Mouse (Mus musculus) stomach, postnatal 0 days (tissue): ENCODE measurements around the gene Fam13c. TPM values are rescaled to one million over a fixed set of nuclear protein-coding genes. Genes with fewer than 3 reads are reported as not detected.
A peak's percentile ranks its signal among the peaks of the same experiment; 100 is the strongest.

ENCODE experiments used
- ATAC-seq: fragments of 200-750 bp; cut with Nextera tagmentation; 2 replicates; pipeline ENCODE4 v1.8.0; 2017; ENCODE audit not compliant: low FRiP score, low TSS enrichment
- DNase-seq: peaks from one replicate; pipeline ENCODE4 v3.0.0-alpha.2; 2016; ENCODE audit warnings: low spot score
- H3K27ac ChIP-seq: fragments of 300-500 bp; sonication (generic); replicated peaks from 2 replicates; pipeline ENCODE4 v1.5.1; 2014; ENCODE audit warnings: mild to moderate bottlenecking, control low read depth
- H3K27me3 ChIP-seq: fragments of 300-500 bp; sonication (generic); 2 replicates; pipeline ENCODE4 v1.6.1; 2014; ENCODE audit warnings: low read length; ENCODE audit not compliant: control insufficient read depth, insufficient read depth
- H3K36me3 ChIP-seq: fragments of 300-500 bp; sonication (generic); 2 replicates; pipeline ENCODE4 v1.6.1; 2014; ENCODE audit warnings: low read length, mixed read lengths; ENCODE audit not compliant: control insufficient read depth, insufficient read depth
- H3K4me1 ChIP-seq: fragments of 300-500 bp; sonication (generic); replicated peaks from 2 replicates; pipeline ENCODE4 v1.6.1; 2014; ENCODE audit warnings: antibody characterized with exemption; ENCODE audit not compliant: control insufficient read depth, insufficient read depth
- H3K4me2 ChIP-seq: fragments of 300-500 bp; sonication (generic); replicated peaks from 2 replicates; pipeline ENCODE4 v1.6.1; 2014; ENCODE audit warnings: low read depth, mild to moderate bottlenecking, control low read depth, moderate library complexity
- H3K4me3 ChIP-seq: fragments of 300-500 bp; sonication (generic); 2 replicates; pipeline ENCODE4 v1.5.1; 2014; ENCODE audit warnings: low read depth, low read length, control low read depth
- H3K9ac ChIP-seq: fragments of 300-500 bp; sonication (generic); 2 replicates; pipeline ENCODE4 v1.6.1; 2014; ENCODE audit warnings: mild to moderate bottlenecking, low read length, control low read depth, mixed read lengths
- H3K9me3 ChIP-seq: fragments of 300-500 bp; sonication (generic); 2 replicates; pipeline ENCODE4 v1.6.1; 2016; ENCODE audit warnings: low read length; ENCODE audit not compliant: control insufficient read depth
- CTCF ChIP-seq: IDR thresholded peaks from 2 replicates; pipeline ENCODE4 v1.5.1; 2016; ENCODE audit warnings: antibody characterized with exemption, low read depth, mild to moderate bottlenecking, moderate library complexity
- EP300 ChIP-seq: optimal IDR thresholded peaks from 2 replicates; pipeline ENCODE3; 2016; ENCODE audit warnings: antibody characterized with exemption
- whole genome bisulfite sequencing: fragments of 180-500 bp; shearing (Covaris S2); extraction: QIAGEN DNeasy Blood & Tissue Kit; methylation state at CpG from one replicate; pipeline ENCODE4 v1.1.7; 2014; 5-methylcytosine and 5-hydroxymethylcytosine counted together
- polyA plus RNA-seq: library from polyadenylated mRNA; unstranded; fragments of >200 nt; fragmentation: Nextera tagmentation; extraction: Ambion mirVana; gene quantifications from 2 replicates; pipeline ENCODE4 v1.2.1, GENCODE M21; 2015

The Fam13c gene
- 4.9 and 5.4 TPM in 2 replicates for polyA plus RNA-seq

- Histone ChIP-seq H3K9me3 (no peaks in the 10 kb centered on the region), H3K4me3 (peak within 1 kb of the TSS; percentile 68), H3K4me1 (no peaks in the 10 kb centered on the region), H3K27ac (peak within 1 kb of the TSS; percentile 86), H3K36me3 (no peaks in the 10 kb centered on the region), H3K4me2 (peak within 1 kb of the TSS; percentile 95), H3K9ac (peak within 1 kb of the TSS; percentile 72), H3K27me3 (no peaks in the 10 kb centered on the region)
- 14% methylated on average over 24 of the region's 24 CpGs for WGBS
- TF ChIP-seq EP300 (no peak), CTCF (no peak)
- ATAC-seq (no peak), DNase-seq (no peak)
Measured at GRCm38 (mm10) chr10:70439676-70440521, at the start of gene Fam13c. Fam13c (plus strand) TSS chr10:70440481.

- no peak for ATAC-seq
- no peaks in the 10 kb centered on the region for H3K36me3 ChIP-seq
- TF ChIP-seq EP300 (no peak), CTCF (no peak)
- no peak overlapping the region for H3K4me2 ChIP-seq
- 39% methylated on average over 5 of the region's 5 CpGs for WGBS
- no peak overlapping the region for H3K9ac ChIP-seq
- H3K27me3 ChIP-seq: no peaks in the 10 kb centered on the region
- no peaks in the 10 kb centered on the region for H3K4me1 ChIP-seq
- DNase-seq: no peak
- H3K27ac ChIP-seq: no peak overlapping the region
- H3K9me3 ChIP-seq: no peaks in the 10 kb centered on the region
- H3K4me3 ChIP-seq: no peak overlapping the region
Measured at GRCm38 (mm10) chr10:70395900-70396299, 44.4 kb upstream of the Fam13c start.

DNA sequence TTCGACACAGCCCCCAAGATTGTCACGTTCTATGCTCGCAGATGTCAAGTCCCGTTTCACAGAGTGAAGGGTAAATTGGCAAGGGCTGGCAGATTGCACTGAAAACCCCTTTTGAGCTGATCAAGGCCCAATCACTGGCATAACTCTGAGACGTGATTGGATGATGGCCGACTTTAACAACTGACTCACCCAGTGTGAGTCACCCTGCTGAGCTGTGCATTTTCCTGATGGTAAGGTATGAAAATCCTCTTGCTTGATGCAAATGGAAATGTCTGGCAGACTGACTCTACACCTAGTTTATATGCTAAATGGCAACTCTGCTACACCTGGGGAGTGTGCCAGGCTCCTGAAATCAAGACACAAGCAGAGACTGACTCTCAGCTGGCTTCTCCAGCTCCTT lies 42.1 kb upstream of the Fam13c start:
- ATAC-seq: no peak
- Histone ChIP-seq H3K27me3 (no peaks in the 10 kb centered on the region), H3K9ac (no peak overlapping the region), H3K4me1 (no peaks in the 10 kb centered on the region), H3K36me3 (no peaks in the 10 kb centered on the region), H3K9me3 (no peaks in the 10 kb centered on the region), H3K27ac (no peak overlapping the region), H3K4me3 (no peak overlapping the region), H3K4me2 (no peak overlapping the region)
- 90% methylated on average over 6 of the region's 6 CpGs for WGBS
- TF ChIP-seq CTCF: no peak
- no peak for TF ChIP-seq EP300
- no peak for DNase-seq

DNA sequence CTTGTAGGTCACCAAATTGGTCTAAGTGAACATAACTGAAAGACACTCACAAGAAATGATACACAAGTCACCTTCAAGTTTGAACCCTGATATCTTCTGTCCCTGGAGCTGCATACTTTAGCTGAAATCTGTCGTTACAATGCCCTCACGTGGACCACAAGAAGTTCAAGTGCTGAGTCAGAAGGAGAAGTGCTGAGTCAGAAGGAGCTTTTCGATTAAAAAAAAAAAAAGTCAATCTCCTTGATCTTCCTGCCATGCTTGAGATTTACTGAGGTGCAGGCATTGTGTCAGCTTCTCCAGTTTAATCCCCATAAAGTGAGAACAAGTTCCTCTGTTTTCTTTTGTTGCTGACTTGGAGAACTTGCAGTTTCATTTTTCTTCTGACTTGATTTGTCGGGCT lies 38.3 kb upstream of the Fam13c start:
- Histone ChIP-seq H3K27me3 (no peaks in the 10 kb centered on the region), H3K4me1 (no peaks in the 10 kb centered on the region), H3K27ac (no peak overlapping the region), H3K9ac (no peak overlapping the region), H3K4me3 (no peak overlapping the region), H3K4me2 (no peak overlapping the region), H3K36me3 (no peaks in the 10 kb centered on the region), H3K9me3 (no peaks in the 10 kb centered on the region)
- no peak for TF ChIP-seq EP300
- no peak for TF ChIP-seq CTCF
- no peak for ATAC-seq
- 66% methylated on average over 4 of the region's 4 CpGs for WGBS
- no peak for DNase-seq

- H3K9ac ChIP-seq: no peak overlapping the region
- no peaks in the 10 kb centered on the region for H3K9me3 ChIP-seq
- no peak for DNase-seq
- 83% methylated on average over 4 of the region's 4 CpGs for WGBS
- H3K4me2 ChIP-seq: no peak overlapping the region
- no peaks in the 10 kb centered on the region for H3K36me3 ChIP-seq
- no peak overlapping the region for H3K4me3 ChIP-seq
- no peaks in the 10 kb centered on the region for H3K27me3 ChIP-seq
- no peaks in the 10 kb centered on the region for H3K4me1 ChIP-seq
- no peak for TF ChIP-seq EP300
- no peak for TF ChIP-seq CTCF
- ATAC-seq: no peak
- no peak overlapping the region for H3K27ac ChIP-seq
Measured at GRCm38 (mm10) chr10:70402711-70403110, 37.6 kb upstream of the Fam13c start.

- Histone ChIP-seq H3K9me3 (no peaks in the 10 kb centered on the region), H3K27me3 (no peaks in the 10 kb centered on the region), H3K4me1 (no peaks in the 10 kb centered on the region), H3K4me2 (no peak overlapping the region), H3K4me3 (no peak overlapping the region), H3K36me3 (no peaks in the 10 kb centered on the region), H3K27ac (no peak overlapping the region), H3K9ac (no peak overlapping the region)
- TF ChIP-seq EP300 (no peak), CTCF (no peak)
- 51% methylated on average over 6 of the region's 6 CpGs for WGBS
- ATAC-seq: no peak
- DNase-seq: no peak
Measured at GRCm38 (mm10) chr10:70417811-70418486, 22.3 kb upstream of the Fam13c start.
